Mouse (Mus musculus): Measurements from ENCODE around the gene Vwf. TPM values are rescaled to one million over a fixed set of nuclear protein-coding genes. Genes with fewer than 3 reads are reported as not detected.

Vwf gene
- total and polyA plus RNA-seq, 2 experiments from 2014 or later, result 17.2 to 29.5 TPM

DNA sequence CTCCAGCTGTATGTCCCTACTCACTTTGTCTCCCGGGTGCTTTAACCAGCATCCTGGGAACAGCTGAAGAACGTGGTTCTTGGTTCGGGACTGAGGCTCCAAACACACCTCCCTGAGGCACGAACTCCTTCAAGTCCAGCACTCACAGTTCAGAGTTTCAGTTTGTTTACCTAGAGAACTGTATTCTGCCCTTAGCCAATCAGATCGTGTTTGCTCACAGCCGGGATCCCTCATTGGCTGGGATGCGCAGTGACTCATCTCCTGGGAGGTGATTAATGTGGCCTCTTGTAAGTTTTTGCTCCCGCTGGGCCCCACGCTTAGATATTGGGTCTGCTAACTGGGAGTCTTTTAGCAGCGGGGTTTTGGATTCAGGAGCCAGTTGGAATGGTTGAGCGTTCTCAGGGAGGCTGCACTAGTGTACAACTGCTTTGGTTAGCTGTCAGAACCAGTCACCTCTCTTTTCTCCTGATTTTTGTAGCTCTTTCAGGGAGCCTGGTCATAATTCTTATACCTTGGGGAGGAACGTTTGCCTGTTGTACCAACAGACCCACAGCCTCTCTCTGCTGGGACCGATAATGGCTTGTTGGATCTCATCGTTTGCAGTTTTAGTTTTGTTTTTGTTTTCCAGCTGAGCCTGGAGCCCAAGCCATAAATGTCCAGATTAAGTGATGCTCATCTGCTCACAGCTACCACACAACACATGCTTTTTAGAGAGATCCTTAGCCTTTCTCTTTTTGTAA lies 26.8 kb downstream of the Vwf start:
- peak; percentile 81 for DNase-seq (ENCODE audit: low spot score)
- Histone ChIP-seq H3K9ac (replicated peaks; ENCODE audit: low read length) (0 out of 2 replicates have a peak overlapping the region, but pooled peaks have one; percentile 31), H3K4me1 (ENCODE audit: insufficient read depth, low read length) (peaks cover 15% of the 10 kb centered on the region; the same call in 1 of the 2 replicates), H3K36me3 (ENCODE audit: insufficient read depth, low read length) (no peaks in the 10 kb centered on the region), H3K27ac (peak overlapping the region; percentile 56; the same call in 1 of the 2 replicates), H3K4me3 (ENCODE audit: low read length) (no peak overlapping the region), H3K27me3 (ENCODE audit: insufficient read depth, low read length) (no peaks in the 10 kb centered on the region), H3K4me2 (ENCODE audit: low read depth, low read length) (peak overlapping the region; percentile 49), H3K9me3 (ENCODE audit: low read length) (no peaks in the 10 kb centered on the region)
- peak; percentile 89 for ATAC-seq
- 5% methylated on average over 14 of the region's 14 CpGs for WGBS
- no peak for TF ChIP-seq CTCF (IDR thresholded peaks at IDR 0.05; ENCODE audit: low read depth)

DNA sequence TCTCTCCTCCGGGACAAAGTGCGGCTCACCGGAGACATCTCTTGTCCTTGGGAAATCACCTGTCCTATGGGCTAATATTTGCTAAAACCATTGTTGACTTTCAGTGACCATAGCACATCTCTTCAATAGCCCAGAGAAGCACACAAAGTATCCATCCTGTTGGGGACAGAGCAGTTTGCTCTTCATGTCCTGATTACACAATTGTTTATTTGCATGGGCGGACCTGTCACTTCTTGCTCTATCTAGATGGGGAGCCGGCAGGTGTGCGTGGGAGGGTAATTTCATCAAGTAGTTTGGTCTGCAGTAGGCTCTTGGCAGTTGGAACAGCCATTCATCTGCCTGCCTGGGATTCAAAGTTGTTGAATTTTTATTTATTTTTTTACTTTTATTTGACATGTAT lies 28.5 kb downstream of the Vwf start:
- WGBS, result 91% methylated on average over 6 of the region's 6 CpGs
- Histone ChIP-seq H3K9me3 (ENCODE audit: low read length) (no peaks in the 10 kb centered on the region), H3K36me3 (ENCODE audit: insufficient read depth, low read length) (no peaks in the 10 kb centered on the region), H3K4me1 (ENCODE audit: insufficient read depth, low read length) (peaks cover 18% of the 10 kb centered on the region; the same call in 1 of the 2 replicates), H3K27me3 (ENCODE audit: insufficient read depth, low read length) (no peaks in the 10 kb centered on the region), H3K27ac (no peak overlapping the region), H3K4me2 (ENCODE audit: low read depth, low read length) (no peak overlapping the region), H3K9ac (replicated peaks; ENCODE audit: low read length) (no peak overlapping the region), H3K4me3 (ENCODE audit: low read length) (no peak overlapping the region)
- TF ChIP-seq CTCF (IDR thresholded peaks at IDR 0.05; ENCODE audit: low read depth), result no peak
- DNase-seq (ENCODE audit: low spot score) (peak; percentile 60), ATAC-seq (no peak)

- Histone ChIP-seq H3K36me3 (ENCODE audit: insufficient read depth, low read length) (no peaks in the 10 kb centered on the region), H3K27ac (no peak overlapping the region), H3K27me3 (ENCODE audit: insufficient read depth, low read length) (no peaks in the 10 kb centered on the region), H3K4me1 (ENCODE audit: insufficient read depth, low read length) (peaks cover 17% of the 10 kb centered on the region; the same call in 1 of the 2 replicates), H3K4me2 (ENCODE audit: low read depth, low read length) (no peak overlapping the region), H3K9ac (replicated peaks; ENCODE audit: low read length) (no peak overlapping the region), H3K4me3 (ENCODE audit: low read length) (no peak overlapping the region), H3K9me3 (ENCODE audit: low read length) (no peaks in the 10 kb centered on the region)
- DNase-seq (ENCODE audit: low spot score), result no peak
- TF ChIP-seq CTCF (IDR thresholded peaks at IDR 0.05; ENCODE audit: low read depth), result no peak
- ATAC-seq, result no peak
- WGBS, result 83% methylated on average over 9 of the region's 9 CpGs
Observed at GRCm38 (mm10) chr6:125577301-125577700, 30.7 kb downstream of the Vwf start.

- Histone ChIP-seq H3K27ac (peak overlapping the region; percentile 68), H3K9ac (replicated peaks; ENCODE audit: low read length) (no peak overlapping the region)
Observed at GRCm38 (mm10) chr6:125577882-125578646, 31.5 kb downstream of the Vwf start.

GRCm38 (mm10) chr6:125578647-125579011 lies 32.1 kb downstream of the Vwf start:
- WGBS, result 39% methylated on average over 7 of the region's 7 CpGs
- Histone ChIP-seq H3K9ac (replicated peaks; ENCODE audit: low read length) (no peak overlapping the region), H3K36me3 (ENCODE audit: insufficient read depth, low read length) (no peaks in the 10 kb centered on the region), H3K4me3 (ENCODE audit: low read length) (no peak overlapping the region), H3K27me3 (ENCODE audit: insufficient read depth, low read length) (no peaks in the 10 kb centered on the region), H3K4me1 (ENCODE audit: insufficient read depth, low read length) (peaks cover 7% of the 10 kb centered on the region; the same call in 1 of the 2 replicates), H3K4me2 (ENCODE audit: low read depth, low read length) (no peak overlapping the region), H3K27ac (peak overlapping the region; percentile 68), H3K9me3 (ENCODE audit: low read length) (no peaks in the 10 kb centered on the region)
- no peak for TF ChIP-seq CTCF (IDR thresholded peaks at IDR 0.05; ENCODE audit: low read depth)
- DNase-seq (ENCODE audit: low spot score) (no peak), ATAC-seq (peak; percentile 63)

More at GRCm38 (mm10) chr6:125577882-125578646, 31.5 kb downstream of the Vwf start:
- H3K36me3 ChIP-seq (ENCODE audit: insufficient read depth, low read length), result no peaks in the 10 kb centered on the region
- no peak for TF ChIP-seq CTCF (IDR thresholded peaks at IDR 0.05; ENCODE audit: low read depth)
- WGBS, result 32% methylated on average over 11 of the region's 11 CpGs
- no peak overlapping the region for H3K4me2 ChIP-seq (ENCODE audit: low read depth, low read length)
- peak; percentile 86 for DNase-seq (ENCODE audit: low spot score)
- no peaks in the 10 kb centered on the region for H3K9me3 ChIP-seq (ENCODE audit: low read length)
- H3K4me1 ChIP-seq (ENCODE audit: insufficient read depth, low read length), result peaks cover 10% of the 10 kb centered on the region; the same call in 1 of the 2 replicates
- H3K27me3 ChIP-seq (ENCODE audit: insufficient read depth, low read length), result no peaks in the 10 kb centered on the region
- H3K4me3 ChIP-seq (ENCODE audit: low read length), result no peak overlapping the region
- peak; percentile 74 for ATAC-seq

- Histone ChIP-seq H3K27ac (no peak overlapping the region), H3K9me3 (ENCODE audit: low read length) (no peaks in the 10 kb centered on the region), H3K4me1 (ENCODE audit: insufficient read depth, low read length) (peaks cover 7% of the 10 kb centered on the region; the same call in 1 of the 2 replicates), H3K4me3 (ENCODE audit: low read length) (no peak overlapping the region), H3K36me3 (ENCODE audit: insufficient read depth, low read length) (no peaks in the 10 kb centered on the region), H3K27me3 (ENCODE audit: insufficient read depth, low read length) (no peaks in the 10 kb centered on the region), H3K9ac (replicated peaks; ENCODE audit: low read length) (no peak overlapping the region), H3K4me2 (ENCODE audit: low read depth, low read length) (no peak overlapping the region)
- WGBS, result 91% methylated on average over 2 of the region's 2 CpGs
- no peak for DNase-seq (ENCODE audit: low spot score)
- ATAC-seq, result no peak
- no peak for TF ChIP-seq CTCF (IDR thresholded peaks at IDR 0.05; ENCODE audit: low read depth)
Observed at GRCm38 (mm10) chr6:125579864-125580263, 33.3 kb downstream of the Vwf start.

All from hindbrain, postnatal 0 days (tissue).